Mouse (Mus musculus) embryonic facial prominence, embryonic 11.5 days (tissue): ENCODE results near the gene Bbip1. TPM values are rescaled to one million over a fixed set of nuclear protein-coding genes. Genes with fewer than 3 reads are reported as not detected.

ENCODE experiments used
- ATAC-seq: fragments of 200-750 bp; cut with Nextera tagmentation; replicated peaks from 2 replicates; pipeline ENCODE4 v1.8.0; 2017; ENCODE audit warnings: low read depth; ENCODE audit not compliant: insufficient number of reproducible peaks, low FRiP score, low TSS enrichment
- DNase-seq: peaks from one replicate; pipeline ENCODE4 v3.0.0-alpha.2; 2015; ENCODE audit warnings: low spot score
- H3K27ac ChIP-seq: fragments of 300-500 bp; sonication (generic); replicated peaks from 2 replicates; pipeline ENCODE4 v1.5.1; 2014; ENCODE audit warnings: mild to moderate bottlenecking, low read depth, low read length, control low read depth
- H3K27me3 ChIP-seq: fragments of 300-500 bp; sonication (generic); 2 replicates; pipeline ENCODE4 v1.6.1; 2014; ENCODE audit warnings: mild to moderate bottlenecking, low read length, moderate library complexity, mixed read lengths; ENCODE audit not compliant: control insufficient read depth, insufficient read depth
- H3K36me3 ChIP-seq: fragments of 300-500 bp; sonication (generic); replicated peaks from 2 replicates; pipeline ENCODE4 v1.6.1; 2014; ENCODE audit warnings: low read depth, mild to moderate bottlenecking, low read length, moderate library complexity, mixed read lengths; ENCODE audit not compliant: control insufficient read depth, insufficient read depth
- H3K4me1 ChIP-seq: fragments of 300-500 bp; sonication (generic); 2 replicates; pipeline ENCODE4 v1.6.1; 2014; ENCODE audit warnings: low read length, mixed read lengths; ENCODE audit not compliant: control insufficient read depth, insufficient read depth
- H3K4me2 ChIP-seq: fragments of 300-500 bp; sonication (generic); 2 replicates; pipeline ENCODE4 v1.6.1; 2014; ENCODE audit warnings: low read depth, mild to moderate bottlenecking, control low read depth, low read length, moderate library complexity
- H3K4me3 ChIP-seq: fragments of 300-500 bp; sonication (generic); 2 replicates; pipeline ENCODE4 v1.5.1; 2014; ENCODE audit warnings: low read depth, low read length, control low read depth
- H3K9ac ChIP-seq: fragments of 300-500 bp; sonication (generic); replicated peaks from 2 replicates; pipeline ENCODE4 v1.6.1; 2014; ENCODE audit warnings: mild to moderate bottlenecking, control low read depth, low read length
- H3K9me3 ChIP-seq: fragments of 300-500 bp; sonication (generic); replicated peaks from 2 replicates; pipeline ENCODE4 v1.6.1; 2016; ENCODE audit warnings: mild to moderate bottlenecking, low read length, inconsistent platforms, mixed read lengths; ENCODE audit not compliant: control insufficient read depth
- WGBS: fragments of 180-500 bp; shearing (Covaris S2); extraction: QIAGEN DNeasy Blood & Tissue Kit; methylation state at CpG from one replicate; pipeline ENCODE4 v1.1.7; 2014; 5-methylcytosine and 5-hydroxymethylcytosine counted together
- polyA plus RNA-seq: library from polyadenylated mRNA; unstranded; fragments of >200 nt; fragmentation: Nextera tagmentation; extraction: Ambion mirVana; gene quantifications from 2 replicates; pipeline ENCODE4 v1.2.1, GENCODE M21; 2014

Gene Bbip1
- polyA plus RNA-seq, 1 experiment from 2014 or later = 114 TPM

- WGBS = 66% methylated on average over 9 of the region's 9 CpGs
- DNase-seq = peak; percentile 27
- no peaks in the 10 kb centered on the region for H3K27me3 ChIP-seq
Observed at GRCm38 (mm10) chr19:53892838-53893359, 51.5 kb downstream of the Bbip1 start.

DNA sequence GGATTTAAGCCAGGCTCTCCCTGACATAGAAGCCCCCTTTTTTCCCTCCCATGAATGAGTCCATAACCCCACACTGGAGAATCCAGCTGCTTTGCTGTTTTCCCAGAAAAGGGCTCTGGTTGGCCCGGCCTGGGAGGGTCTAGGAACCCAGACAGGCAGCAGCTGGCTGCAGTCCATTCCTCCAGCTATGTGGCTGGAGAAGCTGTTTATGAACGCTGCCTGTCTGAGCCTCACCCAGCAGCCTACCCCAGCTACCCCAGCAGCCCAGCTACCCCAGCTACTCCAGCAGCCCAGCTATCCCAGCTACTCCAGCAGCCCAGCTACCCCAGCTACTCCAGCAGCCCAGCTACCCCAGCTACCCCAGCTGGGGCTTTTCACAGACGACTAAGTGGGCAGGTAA lies 52.4 kb downstream of the Bbip1 start, which contains the start of gene Pdcd4:
Gene Pdcd4, plus strand, starts transcription at position 171 of the 400 bp plus-strand sequence.
- no peak within 1 kb of the TSS for H3K4me3 ChIP-seq
- 57% methylated on average over 3 of the region's 3 CpGs for WGBS
- no peak within 1 kb of the TSS for H3K27ac ChIP-seq
- ATAC-seq (no peak), DNase-seq (no peak)
- no peaks in the 10 kb centered on the region for H3K27me3 ChIP-seq
- no peaks in the 10 kb centered on the region for H3K4me1 ChIP-seq
- H3K9ac ChIP-seq = no peak within 1 kb of the TSS
- H3K4me2 ChIP-seq = no peak within 1 kb of the TSS
- no peaks in the 10 kb centered on the region for H3K36me3 ChIP-seq
- no peaks in the 10 kb centered on the region for H3K9me3 ChIP-seq

More at GRCm38 (mm10) chr19:53892838-53893359, 51.5 kb downstream of the Bbip1 start:
- Histone ChIP-seq H3K4me1 (no peaks in the 10 kb centered on the region), H3K4me3 (no peak overlapping the region), H3K27ac (no peak overlapping the region), H3K9me3 (no peaks in the 10 kb centered on the region), H3K36me3 (no peaks in the 10 kb centered on the region), H3K9ac (no peak overlapping the region), H3K4me2 (no peak overlapping the region)
- ATAC-seq = no peak

GRCm38 (mm10) chr19:53891569-53891968 lies 52.9 kb downstream of the Bbip1 start:
- no peak overlapping the region for H3K9ac ChIP-seq
- WGBS = 88% methylated on average over 2 of the region's 2 CpGs
- H3K36me3 ChIP-seq = no peaks in the 10 kb centered on the region
- DNase-seq (no peak), ATAC-seq (no peak)
- no peaks in the 10 kb centered on the region for H3K27me3 ChIP-seq
- no peak overlapping the region for H3K4me2 ChIP-seq
- H3K27ac ChIP-seq = no peak overlapping the region
- H3K4me1 ChIP-seq = no peaks in the 10 kb centered on the region
- no peaks in the 10 kb centered on the region for H3K9me3 ChIP-seq
- no peak overlapping the region for H3K4me3 ChIP-seq

DNA sequence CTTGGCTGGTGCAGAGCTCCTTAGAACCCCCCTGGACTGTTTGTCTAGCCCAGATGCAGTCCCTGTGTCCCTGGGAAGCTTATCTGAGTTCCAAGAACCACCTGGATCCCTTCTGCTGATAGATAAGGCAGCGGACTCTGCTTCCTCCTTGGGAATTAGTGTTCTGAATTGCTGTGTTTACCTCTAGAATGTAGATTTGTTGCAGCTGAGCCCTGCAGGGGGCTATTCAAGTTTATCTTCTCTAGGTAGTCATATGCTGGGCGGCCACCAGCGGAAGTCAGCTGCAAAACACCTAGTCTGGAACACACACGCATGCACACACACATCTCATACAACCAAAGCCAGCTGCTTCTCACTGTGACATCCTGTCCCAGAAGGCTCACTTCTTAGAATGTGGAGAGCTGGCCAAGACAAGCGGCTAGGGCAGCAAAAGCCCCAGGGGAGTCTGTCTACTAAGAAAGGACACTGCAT lies 53.6 kb downstream of the Bbip1 start:
- no peak overlapping the region for H3K4me2 ChIP-seq
- no peaks in the 10 kb centered on the region for H3K36me3 ChIP-seq
- no peaks in the 10 kb centered on the region for H3K9me3 ChIP-seq
- WGBS = 80% methylated on average over 5 of the region's 5 CpGs
- H3K9ac ChIP-seq = no peak overlapping the region
- H3K4me3 ChIP-seq = no peak overlapping the region
- no peak for ATAC-seq
- no peaks in the 10 kb centered on the region for H3K4me1 ChIP-seq
- H3K27me3 ChIP-seq = no peaks in the 10 kb centered on the region
- no peak overlapping the region for H3K27ac ChIP-seq
- no peak for DNase-seq

DNA sequence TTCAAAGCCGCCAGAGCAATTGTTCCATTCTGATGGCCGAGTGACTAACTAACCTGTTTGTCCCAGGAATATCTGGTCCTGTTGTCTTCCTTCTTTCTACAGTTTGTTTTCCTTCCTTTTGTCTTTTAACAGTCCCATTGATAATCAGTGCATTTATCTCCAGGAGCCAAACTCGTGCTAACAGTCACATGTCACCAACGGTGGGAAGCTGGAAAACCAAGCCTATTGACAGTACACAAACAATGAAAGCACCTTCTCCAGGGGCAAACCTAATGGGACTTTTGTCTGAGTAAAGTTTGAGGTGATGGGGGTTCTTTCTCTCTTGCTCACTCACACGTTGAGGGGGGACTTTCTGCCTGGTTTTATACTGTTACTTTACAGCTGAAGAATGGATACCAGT lies 54.2 kb downstream of the Bbip1 start:
- no peak for DNase-seq
- ATAC-seq = no peak
- Histone ChIP-seq H3K9ac (no peak overlapping the region), H3K9me3 (no peaks in the 10 kb centered on the region), H3K27ac (no peak overlapping the region), H3K27me3 (no peaks in the 10 kb centered on the region), H3K4me2 (no peak overlapping the region), H3K36me3 (no peaks in the 10 kb centered on the region), H3K4me1 (no peaks in the 10 kb centered on the region; the same call in 1 of the 2 replicates), H3K4me3 (no peak overlapping the region)
- WGBS = 60% methylated on average over 5 of the region's 5 CpGs

DNA sequence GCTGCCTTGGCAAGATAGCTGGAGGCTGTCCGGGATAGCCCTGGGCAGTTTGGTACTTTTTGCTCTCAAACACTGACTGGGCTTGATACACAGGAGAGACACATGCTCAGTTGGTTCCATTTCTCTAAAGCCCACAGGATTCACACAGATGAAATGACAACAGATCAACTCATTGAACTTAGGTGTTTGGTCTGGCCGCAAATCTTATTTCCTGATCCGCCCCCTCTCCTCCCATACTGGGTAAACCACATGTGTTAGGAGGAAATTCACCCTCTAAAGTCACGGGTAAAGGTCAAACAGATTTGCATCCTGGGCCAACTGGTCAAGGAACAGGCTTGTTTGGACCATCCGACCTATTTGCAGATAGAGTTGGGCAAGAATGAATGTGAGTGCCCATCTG lies 54.9 kb downstream of the Bbip1 start:
- DNase-seq = no peak
- ATAC-seq = no peak
- WGBS = 70% methylated on average over 5 of the region's 5 CpGs
- Histone ChIP-seq H3K36me3 (no peaks in the 10 kb centered on the region), H3K27me3 (no peaks in the 10 kb centered on the region), H3K4me3 (no peak overlapping the region), H3K9me3 (no peaks in the 10 kb centered on the region), H3K27ac (no peak overlapping the region), H3K4me1 (no peaks in the 10 kb centered on the region; the same call in 1 of the 2 replicates), H3K4me2 (no peak overlapping the region), H3K9ac (no peak overlapping the region)

DNA sequence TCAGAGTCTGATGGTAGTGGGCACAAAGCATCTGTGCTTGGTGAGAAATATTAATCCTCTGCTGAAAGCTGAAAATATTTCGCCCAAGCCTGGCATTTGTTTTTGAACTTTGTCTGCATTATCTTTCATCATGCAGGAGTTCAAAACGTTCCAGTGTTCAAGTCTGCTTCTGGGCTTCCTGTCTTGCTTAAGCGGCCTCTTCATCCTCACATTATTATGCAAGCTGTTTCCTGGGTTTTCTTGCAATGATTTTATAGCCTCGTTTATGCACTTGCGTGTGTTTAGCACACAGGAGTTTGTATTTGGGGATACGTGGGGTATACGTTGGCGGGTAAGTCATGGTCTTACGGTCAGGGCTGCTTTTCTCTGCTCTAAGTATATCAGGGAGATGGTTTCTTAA lies 56.1 kb downstream of the Bbip1 start:
- H3K4me1 ChIP-seq = no peaks in the 10 kb centered on the region; the same call in 1 of the 2 replicates
- H3K4me2 ChIP-seq = no peak overlapping the region
- H3K27ac ChIP-seq = no peak overlapping the region
- no peak overlapping the region for H3K9ac ChIP-seq
- no peak overlapping the region for H3K4me3 ChIP-seq
- H3K9me3 ChIP-seq = no peaks in the 10 kb centered on the region
- no peak for ATAC-seq
- H3K36me3 ChIP-seq = no peaks in the 10 kb centered on the region
- WGBS = 89% methylated on average over 9 of the region's 9 CpGs
- H3K27me3 ChIP-seq = no peaks in the 10 kb centered on the region
- DNase-seq = no peak

DNA sequence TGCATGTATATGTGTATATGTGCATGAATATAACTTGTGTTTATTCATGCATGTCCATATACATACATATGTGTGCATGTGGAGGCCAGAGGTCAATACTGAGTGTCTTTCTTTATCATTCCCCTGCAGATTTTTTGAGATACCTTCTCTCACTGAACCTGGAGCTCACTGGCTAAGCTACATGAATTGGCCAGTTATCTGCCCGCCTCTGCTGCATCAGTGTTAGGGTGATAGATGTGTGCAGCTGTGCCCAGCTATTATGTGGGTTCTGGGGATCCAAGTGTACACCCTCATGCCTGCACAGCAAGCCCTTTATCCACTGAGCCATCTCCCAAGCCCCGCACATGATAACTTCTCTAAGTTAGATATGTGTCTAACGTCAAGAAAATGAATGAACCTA lies 56.6 kb downstream of the Bbip1 start:
- no peaks in the 10 kb centered on the region; the same call in 1 of the 2 replicates for H3K4me1 ChIP-seq
- no peak overlapping the region for H3K27ac ChIP-seq
- 86% methylated on average over 3 of the region's 3 CpGs for WGBS
- DNase-seq (no peak), ATAC-seq (no peak)
- no peaks in the 10 kb centered on the region for H3K27me3 ChIP-seq
- no peaks in the 10 kb centered on the region for H3K36me3 ChIP-seq
- H3K4me2 ChIP-seq = no peak overlapping the region
- no peak overlapping the region for H3K4me3 ChIP-seq
- no peak overlapping the region for H3K9ac ChIP-seq
- H3K9me3 ChIP-seq = no peaks in the 10 kb centered on the region
